Mouse (Mus musculus) spleen, adult 2 months (tissue): Measurements from ENCODE around the gene Pcdh7.

Experiments
- CTCF ChIP-seq: fragments of 200-500 bp; IDR thresholded peaks from 2 replicates; pipeline ENCODE4 v1.5.1; 2011; ENCODE audit warnings: mild to moderate bottlenecking, inconsistent platforms; ENCODE audit not compliant: insufficient read depth, insufficient read length, insufficient replicate concordance; ENCODE audit errors: extremely low read depth
- POLR2A ChIP-seq: fragments of 200-500 bp; IDR thresholded peaks from 2 replicates; pipeline ENCODE4 v1.6.1; 2011; ENCODE audit warnings: low read depth, low read length, inconsistent platforms

GRCm38 (mm10) chr5:57788775-57789509 is 71.2 kb downstream of the Pcdh7 start:
- TF ChIP-seq CTCF: no peak
- no peak for TF ChIP-seq POLR2A
